Mouse (Mus musculus): ENCODE measurements around the gene Pla2g7. TPM values are rescaled to one million over a fixed set of nuclear protein-coding genes. Genes with fewer than 3 reads are reported as not detected.
A peak's percentile ranks its signal among the peaks of the same experiment; 100 is the strongest.

Gene Pla2g7
- total and polyA plus RNA-seq, 2 experiments from 2014 or later = 115 to 313 TPM

GRCm38 (mm10) chr17:43637146-43637545, 69.2 kb downstream of the Pla2g7 start:
- H3K4me2 ChIP-seq (ENCODE audit: low read depth, low read length) = no peak overlapping the region
- H3K4me1 ChIP-seq (ENCODE audit: insufficient read depth, low read length) = no peaks in the 10 kb centered on the region
- WGBS = 98% methylated on average over 4 of the region's 4 CpGs
- no peaks in the 10 kb centered on the region for H3K27me3 ChIP-seq (ENCODE audit: insufficient read depth, low read length)
- DNase-seq (ENCODE audit: low spot score) (no peak), ATAC-seq (no peak)
- H3K9ac ChIP-seq (replicated peaks; ENCODE audit: low read length) = no peak overlapping the region
- no peak overlapping the region for H3K27ac ChIP-seq
- H3K4me3 ChIP-seq (ENCODE audit: low read length) = no peak overlapping the region
- no peak for TF ChIP-seq CTCF (IDR thresholded peaks at IDR 0.05; ENCODE audit: low read depth)
- H3K9me3 ChIP-seq (ENCODE audit: low read length) = no peaks in the 10 kb centered on the region
- H3K36me3 ChIP-seq (ENCODE audit: insufficient read depth, low read length) = no peaks in the 10 kb centered on the region

DNA sequence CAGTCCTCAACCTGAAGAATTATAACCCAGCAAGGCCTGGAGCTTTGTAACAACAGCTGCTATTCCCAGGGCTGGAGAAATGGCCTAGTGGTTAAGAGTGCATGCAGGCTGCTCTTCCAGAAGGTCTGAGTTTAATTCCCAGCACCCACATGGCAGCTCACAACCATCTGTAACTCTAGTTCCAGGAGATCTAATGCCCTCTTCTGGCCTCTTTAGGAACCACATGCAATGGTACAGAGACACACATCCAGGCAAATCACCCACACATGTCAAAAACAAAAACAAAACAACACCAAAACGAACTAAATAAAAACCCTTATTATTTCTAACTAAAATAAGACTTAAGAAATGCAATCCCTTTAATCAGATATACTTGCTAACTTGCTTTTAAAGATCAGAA, 72.9 kb downstream of the Pla2g7 start:
- Histone ChIP-seq H3K9me3 (ENCODE audit: low read length) (no peaks in the 10 kb centered on the region), H3K27ac (no peak overlapping the region), H3K4me2 (ENCODE audit: low read depth, low read length) (no peak overlapping the region), H3K27me3 (ENCODE audit: insufficient read depth, low read length) (no peaks in the 10 kb centered on the region), H3K9ac (replicated peaks; ENCODE audit: low read length) (no peak overlapping the region), H3K4me3 (ENCODE audit: low read length) (no peak overlapping the region), H3K4me1 (ENCODE audit: insufficient read depth, low read length) (no peaks in the 10 kb centered on the region), H3K36me3 (ENCODE audit: insufficient read depth, low read length) (peaks cover 21% of the 10 kb centered on the region)
- WGBS = 90% methylated on average over 1 of the region's 1 CpGs
- no peak for ATAC-seq
- no peak for DNase-seq (ENCODE audit: low spot score)
- peak; percentile 17; the same call in 1 of the 2 replicates for TF ChIP-seq CTCF (IDR thresholded peaks at IDR 0.05; ENCODE audit: low read depth)

- DNase-seq (ENCODE audit: low spot score) = no peak
- Histone ChIP-seq H3K4me1 (ENCODE audit: insufficient read depth, low read length) (no peaks in the 10 kb centered on the region), H3K27ac (no peak overlapping the region), H3K9me3 (ENCODE audit: low read length) (no peaks in the 10 kb centered on the region), H3K36me3 (ENCODE audit: insufficient read depth, low read length) (peaks cover 27% of the 10 kb centered on the region), H3K27me3 (ENCODE audit: insufficient read depth, low read length) (no peaks in the 10 kb centered on the region), H3K9ac (replicated peaks; ENCODE audit: low read length) (no peak overlapping the region), H3K4me2 (ENCODE audit: low read depth, low read length) (no peak overlapping the region), H3K4me3 (ENCODE audit: low read length) (no peak overlapping the region)
- no peak for TF ChIP-seq CTCF (IDR thresholded peaks at IDR 0.05; ENCODE audit: low read depth)
- 84% methylated on average over 7 of the region's 7 CpGs for WGBS
- no peak for ATAC-seq
Measured at GRCm38 (mm10) chr17:43643191-43643590, 75.3 kb downstream of the Pla2g7 start.

- no peaks in the 10 kb centered on the region for H3K4me1 ChIP-seq (ENCODE audit: insufficient read depth, low read length)
- H3K4me3 ChIP-seq (ENCODE audit: low read length) = no peak overlapping the region
- H3K27me3 ChIP-seq (ENCODE audit: insufficient read depth, low read length) = no peaks in the 10 kb centered on the region
- no peak for DNase-seq (ENCODE audit: low spot score)
- no peaks in the 10 kb centered on the region for H3K9me3 ChIP-seq (ENCODE audit: low read length)
- 83% methylated on average over 7 of the region's 7 CpGs for WGBS
- H3K4me2 ChIP-seq (ENCODE audit: low read depth, low read length) = no peak overlapping the region
- no peak overlapping the region for H3K9ac ChIP-seq (replicated peaks; ENCODE audit: low read length)
- H3K27ac ChIP-seq = no peak overlapping the region
- H3K36me3 ChIP-seq (ENCODE audit: insufficient read depth, low read length) = peaks cover 27% of the 10 kb centered on the region
- TF ChIP-seq CTCF (IDR thresholded peaks at IDR 0.05; ENCODE audit: low read depth) = no peak
- ATAC-seq = no peak
Measured at GRCm38 (mm10) chr17:43644375-43644774, 76.5 kb downstream of the Pla2g7 start.

- H3K36me3 ChIP-seq (ENCODE audit: insufficient read depth, low read length) = peaks cover 30% of the 10 kb centered on the region
- no peak overlapping the region for H3K4me2 ChIP-seq (ENCODE audit: low read depth, low read length)
- H3K9me3 ChIP-seq (ENCODE audit: low read length) = no peaks in the 10 kb centered on the region
- no peak for DNase-seq (ENCODE audit: low spot score)
- no peak for TF ChIP-seq CTCF (IDR thresholded peaks at IDR 0.05; ENCODE audit: low read depth)
- 95% methylated on average over 3 of the region's 3 CpGs for WGBS
- no peak for ATAC-seq
- no peak overlapping the region for H3K4me3 ChIP-seq (ENCODE audit: low read length)
- H3K27me3 ChIP-seq (ENCODE audit: insufficient read depth, low read length) = no peaks in the 10 kb centered on the region
- H3K9ac ChIP-seq (replicated peaks; ENCODE audit: low read length) = no peak overlapping the region
- no peaks in the 10 kb centered on the region for H3K4me1 ChIP-seq (ENCODE audit: insufficient read depth, low read length)
- H3K27ac ChIP-seq = no peak overlapping the region
Measured at GRCm38 (mm10) chr17:43645136-43645535, 77.2 kb downstream of the Pla2g7 start.

DNA sequence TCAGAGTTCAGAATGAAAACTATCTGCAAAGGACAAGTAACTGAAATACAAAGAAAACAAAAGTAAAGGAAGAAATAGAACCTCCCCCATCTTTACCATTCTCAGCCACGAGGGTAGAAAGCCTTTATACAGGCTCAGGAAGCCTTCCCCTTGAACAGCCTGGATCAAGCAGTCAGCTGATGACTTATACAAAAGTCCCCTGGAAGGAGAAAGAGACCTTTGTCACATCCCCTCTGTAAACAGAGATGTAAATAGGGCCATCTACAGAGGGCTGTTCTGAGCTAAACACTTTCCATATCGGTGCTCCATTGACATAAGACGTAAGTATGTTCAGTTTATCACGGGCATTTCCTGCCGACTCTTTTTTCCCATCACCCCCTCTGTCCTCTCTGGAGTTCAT, 79.0 kb downstream of the Pla2g7 start:
- Histone ChIP-seq H3K4me3 (ENCODE audit: low read length) (no peak overlapping the region), H3K9ac (replicated peaks; ENCODE audit: low read length) (no peak overlapping the region), H3K27ac (no peak overlapping the region), H3K4me1 (ENCODE audit: insufficient read depth, low read length) (no peaks in the 10 kb centered on the region), H3K4me2 (ENCODE audit: low read depth, low read length) (no peak overlapping the region), H3K9me3 (ENCODE audit: low read length) (no peaks in the 10 kb centered on the region), H3K36me3 (ENCODE audit: insufficient read depth, low read length) (peaks cover 38% of the 10 kb centered on the region), H3K27me3 (ENCODE audit: insufficient read depth, low read length) (no peaks in the 10 kb centered on the region)
- 42% methylated on average over 5 of the region's 5 CpGs for WGBS
- ATAC-seq (peak; percentile 33; the same call in 1 of the 2 replicates), DNase-seq (ENCODE audit: low spot score) (no peak)
- no peak for TF ChIP-seq CTCF (IDR thresholded peaks at IDR 0.05; ENCODE audit: low read depth)

- H3K27me3 ChIP-seq (ENCODE audit: insufficient read depth, low read length) = no peaks in the 10 kb centered on the region
- ATAC-seq = no peak
- 72% methylated on average over 10 of the region's 10 CpGs for WGBS
- H3K4me3 ChIP-seq (ENCODE audit: low read length) = no peak overlapping the region
- DNase-seq (ENCODE audit: low spot score) = peak; percentile 39
- no peak overlapping the region for H3K4me2 ChIP-seq (ENCODE audit: low read depth, low read length)
- H3K36me3 ChIP-seq (ENCODE audit: insufficient read depth, low read length) = peaks cover 32% of the 10 kb centered on the region
- peak; percentile 70 for TF ChIP-seq CTCF (IDR thresholded peaks at IDR 0.05; ENCODE audit: low read depth)
- no peak overlapping the region for H3K27ac ChIP-seq
- no peak overlapping the region for H3K9ac ChIP-seq (replicated peaks; ENCODE audit: low read length)
- H3K9me3 ChIP-seq (ENCODE audit: low read length) = no peaks in the 10 kb centered on the region
- no peaks in the 10 kb centered on the region for H3K4me1 ChIP-seq (ENCODE audit: insufficient read depth, low read length)
Measured at GRCm38 (mm10) chr17:43649641-43650436, 81.9 kb downstream of the Pla2g7 start.
